Mouse (Mus musculus) forebrain, embryonic 11.5 days (tissue): ENCODE data around the gene Smim7. TPM values are rescaled to one million over a fixed set of nuclear protein-coding genes. Genes with fewer than 3 reads are reported as not detected.

Source experiments
- ATAC-seq: fragments of 200-750 bp; cut with Nextera tagmentation; replicated peaks from 2 replicates; pipeline ENCODE4 v1.8.0; 2017; ENCODE audit warnings: moderate TSS enrichment; ENCODE audit not compliant: low FRiP score
- DNase-seq: peaks from one replicate; pipeline ENCODE4 v3.0.0-alpha.2; 2017; ENCODE audit warnings: low spot score
- H3K27ac ChIP-seq: fragments of 300-500 bp; sonication (generic); 2 replicates; pipeline ENCODE4 v1.5.1; 2014; ENCODE audit warnings: low read depth, low read length
- H3K27me3 ChIP-seq: fragments of 300-500 bp; sonication (generic); 2 replicates; pipeline ENCODE4 v1.6.1; 2014; ENCODE audit warnings: mild to moderate bottlenecking, low read length, mixed read lengths; ENCODE audit not compliant: control insufficient read depth, insufficient read depth
- H3K36me3 ChIP-seq: fragments of 300-500 bp; sonication (generic); 2 replicates; pipeline ENCODE4 v1.6.1; 2014; ENCODE audit warnings: mild to moderate bottlenecking, low read length, moderate library complexity, mixed read lengths; ENCODE audit not compliant: control insufficient read depth, insufficient read depth
- H3K4me1 ChIP-seq: fragments of 300-500 bp; sonication (generic); replicated peaks from 2 replicates; pipeline ENCODE4 v1.6.1; 2014; ENCODE audit warnings: low read length, mixed read lengths; ENCODE audit not compliant: control insufficient read depth, insufficient read depth
- H3K4me2 ChIP-seq: fragments of 300-500 bp; sonication (generic); 2 replicates; pipeline ENCODE4 v1.6.1; 2014; ENCODE audit warnings: low read depth, mild to moderate bottlenecking, low read length, moderate library complexity, mixed read lengths; ENCODE audit not compliant: severe bottlenecking
- H3K4me3 ChIP-seq: fragments of 300-500 bp; sonication (generic); 2 replicates; pipeline ENCODE4 v1.5.1; 2014; ENCODE audit warnings: low read depth, low read length
- H3K9ac ChIP-seq: fragments of 300-500 bp; sonication (generic); 2 replicates; pipeline ENCODE4 v1.6.1; 2014; ENCODE audit warnings: low read length
- H3K9me3 ChIP-seq: fragments of 300-500 bp; sonication (generic); 2 replicates; pipeline ENCODE4 v1.6.1; 2016; ENCODE audit warnings: low read length, mixed read lengths; ENCODE audit not compliant: control insufficient read depth
- WGBS: fragments of 180-500 bp; shearing (Covaris S2); extraction: QIAGEN DNeasy Blood & Tissue Kit; methylation state at CpG from one replicate; pipeline ENCODE4 v1.1.7; 2014; 5-methylcytosine and 5-hydroxymethylcytosine counted together
- polyA plus RNA-seq: library from polyadenylated mRNA; unstranded; fragments of >200 nt; fragmentation: Nextera tagmentation; extraction: Ambion mirVana; gene quantifications from 2 replicates; pipeline ENCODE4 v1.2.1, GENCODE M21; 2014

Gene Smim7
- polyA plus RNA-seq, 1 experiment from 2014 or later, result 117 TPM

- Histone ChIP-seq H3K4me1 (no peaks in the 10 kb centered on the region), H3K36me3 (no peaks in the 10 kb centered on the region), H3K27me3 (no peaks in the 10 kb centered on the region), H3K9me3 (no peaks in the 10 kb centered on the region), H3K9ac (no peak overlapping the region), H3K4me3 (no peak overlapping the region), H3K4me2 (no peak overlapping the region), H3K27ac (no peak overlapping the region)
- no peak for DNase-seq
- WGBS, result 67% methylated on average over 1 of the region's 1 CpGs
- no peak for ATAC-seq
These were observed 7.1 kb upstream of the Smim7 start for GRCm38 (mm10) chr8:72577941-72578340.

GRCm38 (mm10) chr8:72577266-72577665 lies 6.4 kb upstream of the Smim7 start:
- Histone ChIP-seq H3K27ac (no peak overlapping the region), H3K9me3 (no peaks in the 10 kb centered on the region), H3K27me3 (no peaks in the 10 kb centered on the region), H3K36me3 (no peaks in the 10 kb centered on the region), H3K9ac (no peak overlapping the region), H3K4me1 (peaks cover 3% of the 10 kb centered on the region; the same call in 1 of the 2 replicates), H3K4me3 (no peak overlapping the region), H3K4me2 (no peak overlapping the region)
- WGBS, result 86% methylated on average over 3 of the region's 3 CpGs
- DNase-seq (no peak), ATAC-seq (no peak)

GRCm38 (mm10) chr8:72575915-72576314 lies 5.0 kb upstream of the Smim7 start:
- Histone ChIP-seq H3K4me3 (no peak overlapping the region), H3K4me2 (no peak overlapping the region), H3K27ac (no peak overlapping the region), H3K9me3 (no peaks in the 10 kb centered on the region), H3K27me3 (no peaks in the 10 kb centered on the region), H3K9ac (no peak overlapping the region), H3K36me3 (no peaks in the 10 kb centered on the region), H3K4me1 (peaks cover 3% of the 10 kb centered on the region; the same call in 1 of the 2 replicates)
- WGBS, result 95% methylated on average over 6 of the region's 6 CpGs
- DNase-seq (no peak), ATAC-seq (no peak)

- ATAC-seq (no peak), DNase-seq (no peak)
- 88% methylated on average over 6 of the region's 6 CpGs for WGBS
- Histone ChIP-seq H3K27me3 (no peaks in the 10 kb centered on the region), H3K4me1 (peaks cover 6% of the 10 kb centered on the region; the same call in 1 of the 2 replicates), H3K36me3 (no peaks in the 10 kb centered on the region), H3K4me2 (no peak overlapping the region), H3K4me3 (no peak overlapping the region), H3K27ac (no peak overlapping the region), H3K9me3 (no peaks in the 10 kb centered on the region), H3K9ac (no peak overlapping the region)
These were observed 2.6 kb upstream of the Smim7 start for GRCm38 (mm10) chr8:72573450-72573849.

- no peak for DNase-seq
- 4% methylated on average over 10 of the region's 10 CpGs for WGBS
- Histone ChIP-seq H3K36me3 (no peaks in the 10 kb centered on the region; the same call in 1 of the 2 replicates), H3K27me3 (no peaks in the 10 kb centered on the region), H3K4me1 (peaks cover 6% of the 10 kb centered on the region; the same call in 1 of the 2 replicates), H3K4me3 (peak overlapping the region; percentile 55), H3K9ac (peak overlapping the region; percentile 77), H3K9me3 (no peaks in the 10 kb centered on the region), H3K27ac (no peak overlapping the region), H3K4me2 (peak overlapping the region; percentile 98)
- no peak for ATAC-seq
These were observed 1.6 kb upstream of the Smim7 start for GRCm38 (mm10) chr8:72572507-72572906.

- no peaks in the 10 kb centered on the region; the same call in 1 of the 2 replicates for H3K36me3 ChIP-seq
- peak; percentile 37 for ATAC-seq
- peaks cover 6% of the 10 kb centered on the region; the same call in 1 of the 2 replicates for H3K4me1 ChIP-seq
- H3K27ac ChIP-seq, result peak within 1 kb of the TSS; percentile 71
- no peaks in the 10 kb centered on the region for H3K27me3 ChIP-seq
- under 1% methylated on average over 45 of the region's 45 CpGs for WGBS
- peak within 1 kb of the TSS; percentile 55 for H3K4me3 ChIP-seq
- peak within 1 kb of the TSS; percentile 98 for H3K4me2 ChIP-seq
- peak within 1 kb of the TSS; percentile 77 for H3K9ac ChIP-seq
- H3K9me3 ChIP-seq, result no peaks in the 10 kb centered on the region
- peak; percentile 86 for DNase-seq
These were observed 954 bp upstream of the Smim7 start, which contains the start of gene Tmem38a for GRCm38 (mm10) chr8:72571611-72572473. Gene Tmem38a (plus strand): TSS chr8:72572055.

GRCm38 (mm10) chr8:72565970-72566369 lies 4.9 kb downstream of the Smim7 start:
- 93% methylated on average over 2 of the region's 2 CpGs for WGBS
- Histone ChIP-seq H3K27me3 (no peaks in the 10 kb centered on the region), H3K4me2 (no peak overlapping the region), H3K9ac (no peak overlapping the region), H3K9me3 (no peaks in the 10 kb centered on the region), H3K4me1 (peaks cover 3% of the 10 kb centered on the region; the same call in 1 of the 2 replicates), H3K27ac (no peak overlapping the region), H3K4me3 (no peak overlapping the region), H3K36me3 (no peaks in the 10 kb centered on the region; the same call in 1 of the 2 replicates)
- no peak for DNase-seq
- no peak for ATAC-seq

GRCm38 (mm10) chr8:72561111-72561689 lies 9.7 kb downstream of the Smim7 start:
- Histone ChIP-seq H3K4me3 (no peak overlapping the region), H3K27ac (no peak overlapping the region), H3K36me3 (no peaks in the 10 kb centered on the region; the same call in 1 of the 2 replicates), H3K4me2 (no peak overlapping the region), H3K4me1 (no peaks in the 10 kb centered on the region), H3K9ac (no peak overlapping the region), H3K9me3 (no peaks in the 10 kb centered on the region), H3K27me3 (no peaks in the 10 kb centered on the region)
- DNase-seq (no peak), ATAC-seq (no peak)
- WGBS, result 94% methylated on average over 1 of the region's 1 CpGs
